Mouse (Mus musculus): Measurements from ENCODE around the gene Tbp.

Tbp gene

GRCm38 (mm10) chr17:15499656-15500394 lies at the start of gene Tbp, which contains the start of gene Psmb1:
TSS of gene Tbp (plus strand) at chr17:15499888.
TSS of gene Psmb1 (minus strand) at chr17:15499751.
- peak; percentile 99 for DNase-seq (ENCODE audit: low spot score)

DNA sequence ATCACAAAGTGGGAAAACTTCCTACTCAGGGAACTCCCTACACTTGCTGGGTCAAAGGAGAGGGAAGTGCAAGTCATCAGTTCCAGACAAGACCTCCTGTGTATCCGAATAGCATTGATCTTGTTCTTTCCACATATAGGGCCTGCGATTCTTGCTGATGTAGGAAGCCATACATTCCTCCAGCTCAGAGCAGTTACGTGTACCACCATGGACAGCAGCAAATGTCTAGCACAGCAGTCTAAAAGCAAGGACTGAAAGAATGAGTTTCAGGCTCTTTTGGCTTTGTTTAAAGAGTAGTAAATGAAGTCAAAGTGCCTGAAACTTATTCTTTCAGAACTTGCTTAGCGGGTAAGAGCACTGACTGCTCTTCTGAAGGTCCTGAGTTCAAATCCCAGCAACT lies 44.5 kb upstream of the Tbp start:
- no peak for DNase-seq (ENCODE audit: low spot score)

GRCm38 (mm10) chr17:15456595-15456994 lies 43.1 kb upstream of the Tbp start:
- no peak for DNase-seq (ENCODE audit: low spot score)

DNA sequence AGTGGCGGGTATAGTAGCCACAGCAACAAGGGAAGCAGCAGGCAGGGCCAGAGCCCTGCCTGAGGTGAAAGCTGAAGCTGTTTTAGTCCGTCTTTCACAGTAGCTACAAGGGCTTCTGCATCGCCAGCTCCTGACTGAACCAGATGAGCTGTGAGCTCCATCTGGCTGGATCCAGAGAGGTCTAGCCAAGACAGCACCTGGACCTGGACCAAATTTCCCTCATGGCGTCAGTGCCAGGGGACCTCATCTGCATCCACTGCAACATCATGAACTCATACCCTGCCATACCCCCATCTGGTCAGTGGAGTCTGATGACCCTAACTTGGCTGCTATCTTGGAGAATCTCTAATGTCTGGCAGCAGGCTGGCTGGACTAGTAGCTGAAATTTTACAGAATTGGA lies 39.9 kb upstream of the Tbp start:
- DNase-seq (ENCODE audit: low spot score): no peak

DNA sequence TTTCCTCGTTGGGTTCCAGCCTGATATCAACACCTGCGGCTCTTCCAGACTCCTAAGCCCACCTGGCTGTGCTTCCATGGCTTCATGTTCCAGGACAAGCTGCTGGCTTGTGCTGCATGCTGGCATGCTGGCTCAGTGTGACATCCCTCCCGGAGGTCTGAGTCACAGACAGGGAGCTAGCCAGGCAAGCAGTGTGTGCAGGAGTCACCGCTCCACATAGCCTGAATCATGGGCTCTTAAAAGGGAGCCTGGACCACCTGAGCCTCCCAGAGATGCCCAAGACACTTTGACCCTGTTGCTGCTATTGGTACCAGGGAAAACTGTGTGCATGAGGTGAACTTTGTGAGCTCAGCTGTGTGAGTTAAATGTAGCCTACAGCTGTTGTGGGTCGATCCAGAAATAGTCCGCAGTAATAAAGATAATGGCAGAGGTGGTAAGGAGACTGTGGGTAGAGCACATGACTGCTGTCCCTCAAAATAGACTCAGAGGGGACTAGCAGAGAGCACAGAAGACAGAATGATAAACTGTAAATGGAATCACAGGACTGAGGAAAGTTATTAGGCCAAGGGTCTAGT lies 37.7 kb upstream of the Tbp start:
- DNase-seq (ENCODE audit: low spot score): peak; percentile 46

DNA sequence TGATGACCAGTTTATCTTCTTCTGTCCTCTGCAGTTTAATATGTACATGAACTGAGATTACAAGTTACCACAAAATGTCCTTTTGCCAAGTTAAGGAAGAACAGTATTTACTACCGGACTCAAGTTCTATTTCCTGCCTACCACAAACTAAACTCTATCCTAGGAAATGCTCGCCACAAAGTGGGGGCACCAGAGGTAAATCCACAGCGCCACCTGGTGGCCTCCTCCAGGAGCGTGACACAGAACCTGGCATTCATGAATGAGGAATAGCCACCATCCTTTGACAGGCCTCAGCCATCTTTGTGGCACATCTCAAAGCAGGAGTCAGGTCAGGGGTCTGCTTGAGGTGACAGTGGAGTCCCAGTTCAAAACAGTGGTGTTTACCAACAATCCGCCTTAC lies 32.0 kb upstream of the Tbp start:
- DNase-seq (ENCODE audit: low spot score): peak; percentile 85

- no peak for DNase-seq (ENCODE audit: low spot score)
Observed at GRCm38 (mm10) chr17:15472671-15473070, 27.0 kb upstream of the Tbp start.

- no peak for DNase-seq (ENCODE audit: low spot score)
Observed at GRCm38 (mm10) chr17:15490542-15490941, 9.1 kb upstream of the Tbp start.

- DNase-seq (ENCODE audit: low spot score): peak; percentile 97
Observed at GRCm38 (mm10) chr17:15497882-15498752, 1.6 kb upstream of the Tbp start.

DNA sequence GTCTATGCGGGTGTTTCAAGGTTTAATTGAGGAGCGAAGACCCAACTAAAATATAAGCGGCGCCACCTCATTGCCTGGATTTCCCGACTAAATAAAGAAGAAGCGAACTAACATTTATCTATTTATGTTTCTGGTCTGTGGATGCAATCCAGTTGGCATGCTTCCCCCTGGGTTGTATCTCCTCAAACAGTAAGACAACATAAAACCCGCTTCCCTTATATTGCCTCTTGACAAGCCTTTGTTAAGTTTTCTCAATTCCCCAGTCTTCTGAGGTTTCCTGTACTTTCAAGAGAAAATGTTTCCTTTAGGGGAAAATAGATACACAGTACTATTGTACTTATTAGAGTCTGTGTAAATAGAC lies 955 bp upstream of the Tbp start:
- DNase-seq (ENCODE audit: low spot score): no peak

DNA sequence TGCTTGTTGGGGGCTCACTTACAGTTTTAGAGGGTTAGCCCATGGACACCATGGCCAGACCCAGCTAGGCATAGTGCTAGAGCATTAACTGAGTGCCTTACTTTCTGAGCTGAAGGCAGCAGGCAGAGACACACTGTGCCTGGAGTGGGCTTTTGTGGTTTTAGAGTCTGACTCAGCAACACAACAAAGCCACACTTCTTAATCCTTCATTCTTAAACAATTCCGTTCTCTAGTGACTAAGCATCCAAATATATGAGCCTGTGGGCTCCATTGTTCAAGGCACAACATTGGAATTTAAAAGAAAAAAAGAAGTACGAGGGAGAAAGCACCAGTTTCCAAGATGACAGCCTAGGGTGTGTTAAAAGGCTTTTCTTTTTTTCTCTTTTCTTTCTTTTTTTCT lies 11.0 kb downstream of the Tbp start:
- no peak for DNase-seq (ENCODE audit: low spot score)

- no peak for DNase-seq (ENCODE audit: low spot score)
Observed at GRCm38 (mm10) chr17:15517776-15518175, 18.1 kb downstream of the Tbp start.

DNA sequence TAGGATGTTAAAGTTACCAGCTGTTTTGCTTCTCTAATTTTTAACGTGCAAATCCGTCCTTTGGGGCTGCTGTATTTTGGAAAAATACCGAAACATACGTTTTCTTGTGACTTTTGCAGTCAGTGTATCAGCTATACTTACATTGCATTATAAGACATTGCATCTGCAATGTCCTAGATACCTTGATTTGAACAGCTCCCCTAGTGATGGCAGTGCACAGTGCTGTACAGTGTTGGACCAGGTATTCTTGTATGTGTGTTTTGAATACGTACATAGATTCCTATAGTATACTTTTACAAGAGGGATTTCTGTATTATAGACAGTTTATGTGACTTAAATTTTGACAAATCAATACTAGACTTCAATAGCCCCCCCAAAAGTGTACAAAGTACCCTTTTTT lies 18.5 kb downstream of the Tbp start:
- no peak for DNase-seq (ENCODE audit: low spot score)

DNA sequence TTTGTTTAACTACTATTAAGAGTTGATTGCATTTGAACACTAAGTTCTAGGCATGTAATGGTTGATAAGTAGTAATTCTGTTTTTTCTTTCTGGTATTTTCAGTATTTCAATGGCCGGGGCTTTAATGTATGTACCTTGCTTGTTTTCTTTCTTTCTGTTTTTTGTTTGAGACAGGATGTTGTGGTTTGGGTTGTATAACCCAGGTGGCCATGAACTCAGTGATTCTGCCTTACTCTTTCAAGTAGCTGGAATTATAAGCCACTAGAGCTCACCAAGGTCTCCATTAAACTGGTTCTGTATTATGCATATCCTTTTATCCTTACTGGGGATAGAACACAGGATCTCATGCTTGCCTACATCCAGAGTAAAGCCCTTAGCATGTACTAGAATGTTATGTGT lies 19.1 kb downstream of the Tbp start:
- no peak for DNase-seq (ENCODE audit: low spot score)

DNA sequence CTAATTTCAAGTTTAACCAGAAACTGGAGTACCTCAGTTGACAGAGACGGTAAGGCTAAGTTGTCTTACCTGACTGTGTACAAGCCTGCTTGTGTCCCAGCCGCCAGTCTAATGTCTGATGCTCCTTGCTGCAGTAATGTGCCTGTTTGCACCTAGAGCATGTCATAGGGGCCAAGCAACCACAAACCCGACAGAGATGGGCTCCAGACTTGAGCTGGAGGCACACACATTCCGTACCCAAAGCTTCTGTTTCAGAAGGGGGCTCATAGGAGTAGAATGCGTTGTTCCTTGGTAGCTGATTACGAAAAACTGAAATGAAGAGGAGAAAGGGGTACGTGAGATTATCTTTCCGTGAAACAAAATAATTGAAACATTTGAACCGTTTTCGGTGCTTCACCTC lies 26.6 kb downstream of the Tbp start:
- no peak for DNase-seq (ENCODE audit: low spot score)

- peak; percentile 94 for DNase-seq (ENCODE audit: low spot score)
Observed at GRCm38 (mm10) chr17:15526986-15527810, 27.5 kb downstream of the Tbp start, which contains the start of gene Pdcd2. TSS of gene Pdcd2 (minus strand) at chr17:15527301.

DNA sequence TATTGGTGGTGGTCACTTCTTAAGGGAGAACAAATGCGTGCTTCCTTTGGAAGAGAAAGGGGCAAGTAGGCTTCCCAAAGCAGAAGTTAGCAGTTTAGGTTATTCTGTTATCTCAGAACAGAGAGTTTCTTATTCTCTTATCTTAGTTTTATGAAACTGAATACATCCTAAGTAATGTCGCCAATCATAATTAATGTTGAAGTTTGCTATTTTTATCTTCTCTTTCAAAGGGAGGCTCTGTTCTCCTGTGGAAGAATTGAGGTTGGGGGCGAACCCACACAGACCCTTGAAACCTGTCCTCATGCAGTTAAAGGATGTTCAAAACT lies 28.1 kb downstream of the Tbp start:
- no peak for DNase-seq (ENCODE audit: low spot score)

DNA sequence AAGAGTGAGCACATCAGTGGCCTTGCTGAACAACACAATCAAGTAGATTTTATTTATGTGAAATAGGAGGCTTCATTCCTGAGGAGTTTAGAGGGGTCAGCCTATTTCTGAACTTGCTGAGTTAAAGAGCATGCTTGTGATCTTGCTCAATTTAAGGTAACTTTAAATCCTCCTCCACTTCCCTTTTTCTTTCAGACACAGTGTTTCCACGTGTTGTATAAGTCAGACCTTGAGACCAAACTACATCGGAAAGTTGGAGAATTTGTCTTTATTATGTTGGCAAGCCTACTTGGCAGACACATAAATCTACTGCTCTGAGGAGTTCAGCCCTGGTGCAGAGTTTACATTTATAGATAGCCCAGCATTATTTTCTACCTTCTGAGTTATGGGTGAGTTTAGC lies 29.2 kb downstream of the Tbp start:
- no peak for DNase-seq (ENCODE audit: low spot score)

GRCm38 (mm10) chr17:15530141-15530540 lies 30.5 kb downstream of the Tbp start:
- DNase-seq (ENCODE audit: low spot score): peak; percentile 36

DNA sequence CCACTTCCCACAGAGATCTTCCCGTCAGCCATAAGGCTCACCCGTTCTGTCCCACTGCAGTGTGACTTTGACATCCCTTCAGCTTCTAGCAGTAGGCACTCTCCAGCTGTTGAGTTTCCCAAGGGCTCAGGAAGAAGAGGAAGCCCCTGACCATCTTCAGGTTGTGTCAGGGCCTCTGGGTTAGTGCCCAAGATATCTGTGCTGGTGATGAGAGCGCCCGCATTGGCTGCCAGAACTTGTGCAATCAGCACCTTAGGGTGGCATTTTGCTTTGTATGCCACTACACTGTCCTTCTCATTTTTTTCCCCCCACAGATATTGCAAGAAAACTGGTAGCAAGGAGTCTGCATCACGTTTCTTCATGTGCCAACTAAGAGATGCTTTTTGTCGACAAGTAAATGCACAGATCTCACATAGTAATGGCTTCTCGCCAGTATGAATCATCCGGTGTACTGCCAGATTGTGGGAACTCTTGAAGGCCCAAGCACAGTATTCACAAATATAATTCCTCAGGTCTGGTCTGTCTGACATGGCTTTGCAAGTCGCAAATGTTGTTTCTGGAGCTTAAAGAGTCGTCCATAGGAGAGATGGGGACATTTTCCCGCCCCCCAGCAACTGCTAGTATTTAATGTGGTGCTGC lies 35.6 kb downstream of the Tbp start:
- no peak for DNase-seq (ENCODE audit: low spot score)

GRCm38 (mm10) chr17:15535943-15536342 lies 36.3 kb downstream of the Tbp start:
- no peak for DNase-seq (ENCODE audit: low spot score)

DNA sequence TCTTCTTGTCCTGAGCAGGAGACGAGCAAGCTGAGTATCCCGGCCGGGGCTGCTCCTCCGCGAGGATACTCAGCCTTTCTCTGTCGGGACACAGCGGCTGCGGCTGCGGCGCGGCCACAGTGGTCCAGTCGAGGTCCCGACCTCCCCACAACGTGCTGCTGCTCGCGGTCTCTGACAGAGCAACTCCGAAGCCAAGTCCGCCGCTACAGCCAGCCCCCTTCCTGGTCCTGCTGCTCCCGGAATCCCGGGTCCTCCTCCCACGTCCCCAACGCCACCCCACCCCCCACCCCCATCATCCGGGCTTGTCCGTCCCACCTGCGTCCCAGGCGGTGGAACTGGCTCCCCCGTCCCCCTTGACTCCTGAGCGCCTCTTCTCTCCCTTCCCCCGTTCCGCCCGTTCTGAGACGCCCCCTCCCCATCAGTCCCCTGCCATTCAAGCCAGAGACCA lies 36.8 kb downstream of the Tbp start:
- no peak for DNase-seq (ENCODE audit: low spot score)
